Mouse (Mus musculus): ENCODE measurements around the gene Atg2b. TPM values are rescaled to one million over a fixed set of nuclear protein-coding genes. Genes with fewer than 3 reads are reported as not detected.

Gene Atg2b
- polyA plus RNA-seq, 2 experiments, result 18.6 to 32.5 TPM

DNA sequence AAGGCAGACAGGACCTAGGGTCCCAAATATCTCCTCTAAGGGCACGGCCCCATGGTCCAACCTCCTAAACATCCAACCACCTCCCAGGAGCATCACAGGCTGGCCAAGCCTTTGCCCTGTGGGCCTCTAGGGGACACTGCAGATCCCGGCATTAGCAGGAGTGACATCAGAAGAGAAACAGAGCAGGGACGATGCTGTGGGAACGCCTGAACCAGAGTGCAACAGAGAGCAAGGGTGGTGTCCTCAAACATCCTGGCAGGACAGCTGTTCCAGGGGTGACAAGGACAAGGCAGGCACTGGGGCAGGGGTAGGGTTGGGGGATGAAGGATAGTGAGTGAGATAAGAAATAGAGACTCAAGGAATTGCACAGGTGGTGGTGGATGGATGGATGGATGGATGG, 78.1 kb downstream of the Atg2b start:
- Histone ChIP-seq H3K36me3 (ENCODE audit: control insufficient read depth, insufficient read depth, low read length) (0 out of 2 replicates have a peak, but pooled peaks cover 3% of the 10 kb centered on the region), H3K4me1 (ENCODE audit: control insufficient read depth, insufficient read depth, low read length) (no peaks in the 10 kb centered on the region), H3K4me3 (replicated peaks; ENCODE audit: low read length) (no peak overlapping the region), H3K9me3 (ENCODE audit: control insufficient read depth, low read length) (no peaks in the 10 kb centered on the region), H3K27ac (replicated peaks; ENCODE audit: low read depth, low read length) (no peak overlapping the region), H3K27me3 (ENCODE audit: control insufficient read depth, insufficient read depth, low read length) (no peaks in the 10 kb centered on the region), H3K9ac (ENCODE audit: low read depth, low read length, severe bottlenecking) (no peak overlapping the region), H3K4me2 (replicated peaks; ENCODE audit: low read depth, low read length, severe bottlenecking) (no peak overlapping the region)
- ATAC-seq (ENCODE audit: low FRiP score, low read depth) (no peak), DNase-seq (ENCODE audit: low spot score) (no peak)
- 71% methylated on average over 4 of the region's 4 CpGs for WGBS
- no peak for TF ChIP-seq POLR2A (IDR thresholded peaks at IDR 0.05; ENCODE audit: borderline replicate concordance, extremely low read depth, insufficient read depth, insufficient read length)

DNA sequence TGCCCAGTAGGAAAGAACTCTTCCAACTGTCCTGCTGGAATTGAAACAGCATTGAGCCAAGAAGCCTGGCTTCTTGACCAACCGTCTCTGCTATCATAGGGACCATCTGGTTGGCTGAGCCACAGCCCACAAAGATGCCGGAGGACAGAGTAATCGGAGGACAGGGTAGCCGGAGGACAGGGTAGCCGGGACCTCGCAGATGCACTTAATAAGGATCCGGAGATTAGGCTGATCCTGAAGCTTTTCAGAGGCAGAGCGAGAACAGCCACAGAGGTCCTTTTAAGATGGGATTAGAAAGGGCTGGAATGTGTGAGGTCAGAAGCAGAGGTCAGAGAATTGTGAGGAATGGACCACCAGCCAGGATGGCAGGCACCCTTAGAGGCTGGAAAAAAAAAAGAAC, 79.8 kb downstream of the Atg2b start:
- 21% methylated on average over 8 of the region's 8 CpGs for WGBS
- H3K9me3 ChIP-seq (ENCODE audit: control insufficient read depth, low read length), result no peaks in the 10 kb centered on the region
- H3K4me3 ChIP-seq (replicated peaks; ENCODE audit: low read length), result no peak overlapping the region
- 0 out of 2 replicates have a peak, but pooled peaks cover 3% of the 10 kb centered on the region for H3K36me3 ChIP-seq (ENCODE audit: control insufficient read depth, insufficient read depth, low read length)
- no peak overlapping the region for H3K27ac ChIP-seq (replicated peaks; ENCODE audit: low read depth, low read length)
- TF ChIP-seq POLR2A (IDR thresholded peaks at IDR 0.05; ENCODE audit: borderline replicate concordance, extremely low read depth, insufficient read depth, insufficient read length), result no peak
- no peaks in the 10 kb centered on the region for H3K27me3 ChIP-seq (ENCODE audit: control insufficient read depth, insufficient read depth, low read length)
- ATAC-seq (ENCODE audit: low FRiP score, low read depth) (no peak), DNase-seq (ENCODE audit: low spot score) (no peak)
- no peaks in the 10 kb centered on the region for H3K4me1 ChIP-seq (ENCODE audit: control insufficient read depth, insufficient read depth, low read length)
- no peak overlapping the region for H3K9ac ChIP-seq (ENCODE audit: low read depth, low read length, severe bottlenecking)
- no peak overlapping the region for H3K4me2 ChIP-seq (replicated peaks; ENCODE audit: low read depth, low read length, severe bottlenecking)

DNA sequence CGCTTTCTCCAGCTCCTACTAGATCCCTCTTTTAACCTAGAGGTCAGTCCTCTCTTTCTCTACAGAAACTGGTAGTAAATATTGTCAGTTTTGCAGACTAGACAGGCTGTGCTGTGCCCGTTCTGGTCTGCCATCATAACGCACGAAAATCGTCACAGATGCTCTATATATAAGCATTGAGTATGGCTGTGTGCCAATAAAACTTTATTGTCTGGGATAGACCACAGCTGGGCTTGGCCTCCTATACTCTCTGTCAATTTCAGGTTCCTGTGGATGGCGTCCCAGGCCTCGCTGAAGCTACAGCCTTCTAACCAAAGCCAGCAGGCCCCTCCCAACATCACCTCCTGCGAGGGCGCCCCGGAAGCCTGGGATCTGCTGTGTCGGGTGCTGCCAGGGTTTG, 81.1 kb downstream of the Atg2b start:
- H3K27ac ChIP-seq (replicated peaks; ENCODE audit: low read depth, low read length), result no peak overlapping the region
- H3K36me3 ChIP-seq (ENCODE audit: control insufficient read depth, insufficient read depth, low read length), result no peaks in the 10 kb centered on the region
- WGBS, result 72% methylated on average over 11 of the region's 11 CpGs
- ATAC-seq (ENCODE audit: low FRiP score, low read depth) (no peak), DNase-seq (ENCODE audit: low spot score) (no peak)
- H3K4me2 ChIP-seq (replicated peaks; ENCODE audit: low read depth, low read length, severe bottlenecking), result no peak overlapping the region
- no peaks in the 10 kb centered on the region for H3K9me3 ChIP-seq (ENCODE audit: control insufficient read depth, low read length)
- no peak overlapping the region for H3K9ac ChIP-seq (ENCODE audit: low read depth, low read length, severe bottlenecking)
- H3K27me3 ChIP-seq (ENCODE audit: control insufficient read depth, insufficient read depth, low read length), result no peaks in the 10 kb centered on the region
- no peak for TF ChIP-seq POLR2A (IDR thresholded peaks at IDR 0.05; ENCODE audit: borderline replicate concordance, extremely low read depth, insufficient read depth, insufficient read length)
- no peaks in the 10 kb centered on the region for H3K4me1 ChIP-seq (ENCODE audit: control insufficient read depth, insufficient read depth, low read length)
- H3K4me3 ChIP-seq (replicated peaks; ENCODE audit: low read length), result no peak overlapping the region

DNA sequence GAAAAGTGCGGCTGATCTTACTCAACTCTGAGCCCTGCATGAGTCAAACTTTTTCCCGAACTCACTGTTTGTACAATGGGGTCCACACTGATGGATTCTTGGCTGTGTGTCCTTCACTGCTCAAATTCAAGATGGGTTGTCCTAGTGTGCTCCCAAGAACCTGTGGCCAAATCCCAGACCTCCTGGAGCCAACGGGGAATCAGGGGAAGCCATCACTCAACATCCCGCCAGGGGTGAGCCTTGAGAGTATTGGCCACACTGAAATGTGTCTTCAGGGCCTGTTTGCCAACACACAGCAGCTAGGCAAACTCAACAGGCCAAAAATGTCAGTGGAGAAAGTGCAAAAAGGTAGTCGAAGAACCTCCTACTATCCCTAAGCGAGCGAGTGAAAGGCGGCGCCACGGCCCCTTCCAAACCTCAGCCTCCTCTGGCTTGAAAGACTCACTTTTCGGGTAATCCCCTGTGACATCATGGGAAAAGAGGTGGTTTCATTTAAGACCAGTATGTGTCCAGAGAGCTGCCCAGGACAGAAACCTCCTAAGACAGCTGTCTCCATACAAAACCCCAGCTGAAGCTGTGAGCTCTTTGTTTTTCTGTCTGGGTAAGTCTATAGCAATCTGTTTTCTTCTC, 82.3 kb downstream of the Atg2b start, which contains the start of gene Bdkrb1:
Gene Bdkrb1, plus strand, starts transcription at position 505 of the 630 bp plus-strand sequence.
- no peak within 1 kb of the TSS for H3K4me2 ChIP-seq (replicated peaks; ENCODE audit: low read depth, low read length, severe bottlenecking)
- no peaks in the 10 kb centered on the region for H3K4me1 ChIP-seq (ENCODE audit: control insufficient read depth, insufficient read depth, low read length)
- H3K9ac ChIP-seq (ENCODE audit: low read depth, low read length, severe bottlenecking), result no peak within 1 kb of the TSS
- H3K27me3 ChIP-seq (ENCODE audit: control insufficient read depth, insufficient read depth, low read length), result no peaks in the 10 kb centered on the region
- H3K4me3 ChIP-seq (replicated peaks; ENCODE audit: low read length), result no peak within 1 kb of the TSS
- ATAC-seq (ENCODE audit: low FRiP score, low read depth), result no peak
- DNase-seq (ENCODE audit: low spot score), result no peak
- TF ChIP-seq POLR2A (IDR thresholded peaks at IDR 0.05; ENCODE audit: borderline replicate concordance, extremely low read depth, insufficient read depth, insufficient read length), result no peak
- H3K9me3 ChIP-seq (ENCODE audit: control insufficient read depth, low read length), result no peaks in the 10 kb centered on the region
- H3K27ac ChIP-seq (replicated peaks; ENCODE audit: low read depth, low read length), result no peak within 1 kb of the TSS
- H3K36me3 ChIP-seq (ENCODE audit: control insufficient read depth, insufficient read depth, low read length), result no peaks in the 10 kb centered on the region
- 92% methylated on average over 11 of the region's 11 CpGs for WGBS

DNA sequence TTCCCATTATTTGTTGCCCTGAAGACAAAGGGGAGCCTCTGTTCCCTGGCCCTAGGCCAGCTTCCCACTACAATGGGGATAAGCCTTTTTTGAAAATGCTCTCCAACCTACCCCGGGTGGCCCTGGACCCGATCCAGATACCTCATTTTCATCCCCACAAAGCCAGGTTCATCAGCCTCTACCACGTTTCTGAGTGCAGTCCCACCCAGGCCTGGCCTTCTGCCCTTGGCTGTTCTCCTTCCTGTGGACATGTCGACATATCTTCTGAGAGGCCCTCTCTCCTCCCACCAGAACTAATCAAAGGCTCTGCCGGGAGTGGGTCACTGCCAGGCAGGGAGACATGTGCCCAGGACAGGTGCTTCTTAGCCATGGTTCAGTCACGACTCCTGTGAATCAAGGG, 83.4 kb downstream of the Atg2b start:
- no peak for TF ChIP-seq POLR2A (IDR thresholded peaks at IDR 0.05; ENCODE audit: borderline replicate concordance, extremely low read depth, insufficient read depth, insufficient read length)
- WGBS, result 67% methylated on average over 6 of the region's 6 CpGs
- ATAC-seq (ENCODE audit: low FRiP score, low read depth) (no peak), DNase-seq (ENCODE audit: low spot score) (no peak)
- Histone ChIP-seq H3K9ac (ENCODE audit: low read depth, low read length, severe bottlenecking) (no peak overlapping the region), H3K9me3 (ENCODE audit: control insufficient read depth, low read length) (no peaks in the 10 kb centered on the region), H3K27ac (replicated peaks; ENCODE audit: low read depth, low read length) (no peak overlapping the region), H3K36me3 (ENCODE audit: control insufficient read depth, insufficient read depth, low read length) (no peaks in the 10 kb centered on the region), H3K27me3 (ENCODE audit: control insufficient read depth, insufficient read depth, low read length) (no peaks in the 10 kb centered on the region), H3K4me3 (replicated peaks; ENCODE audit: low read length) (no peak overlapping the region), H3K4me1 (ENCODE audit: control insufficient read depth, insufficient read depth, low read length) (no peaks in the 10 kb centered on the region), H3K4me2 (replicated peaks; ENCODE audit: low read depth, low read length, severe bottlenecking) (no peak overlapping the region)
